21 mouse cellular contexts compared by ENCODE assay signal in the genomic region with DNA sequence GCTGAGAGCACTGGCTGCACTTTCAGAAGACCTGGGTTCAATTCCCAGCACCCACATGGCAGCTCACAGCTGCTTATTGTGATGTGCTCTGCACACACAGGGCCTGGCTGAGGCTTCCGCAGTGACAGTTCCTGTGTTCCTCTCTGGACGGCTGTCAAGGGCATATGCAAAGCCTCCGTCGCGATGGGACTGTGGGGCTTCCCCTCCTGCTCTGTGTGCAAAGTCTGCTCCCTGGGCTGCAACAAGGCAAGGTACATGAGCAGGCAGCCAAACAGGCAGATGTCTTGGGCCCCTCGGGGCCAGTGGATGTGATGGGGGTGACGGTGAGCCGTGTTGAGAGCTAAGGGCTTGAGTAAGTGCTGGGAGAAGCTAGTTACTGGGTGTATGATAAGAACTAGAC. TPM values are rescaled to one million over a fixed set of nuclear protein-coding genes. Genes with fewer than 3 reads are reported as not detected.
DNase-seq lines count a peak whose midpoint lies in the region; ATAC-seq and TF ChIP-seq lines count a peak whose summit lies in the region.
"Had no signal": no experiment of that assay in that cellular context is flagged by ENCODE, and none has a peak within 500 bp of the region (broad histone marks: within the 10 kb centered on the region; RNA-seq: fewer than 3 reads in every experiment).

No protein-coding gene starts in this region.

- no peak overlapping the region for H3K4me3 ChIP-seq in heart, embryonic 10.5 days
- H3K4me3 ChIP-seq in CH12.LX (replicated peaks in 1 of 3; ENCODE audit: low read depth in 2 of 3, low read length in 2 of 3, poor library complexity in 1 of 3), result peak overlapping the region in 1 of 3 experiments; percentile 6
- no peak overlapping the region for H3K4me3 ChIP-seq in hindbrain, embryonic 13.5 days
- H3K4me3 ChIP-seq: embryonic facial prominence, embryonic 12.5 days; forebrain, embryonic 15.5 days; heart, embryonic 12.5 days; hindbrain, embryonic 10.5 days; hindbrain, embryonic 15.5 days had no signal

- no peak overlapping the region for H3K9ac ChIP-seq in CH12.LX (ENCODE audit: insufficient read depth, low read depth)
- H3K9ac ChIP-seq in hindbrain, embryonic 13.5 days, result no peak overlapping the region
- H3K9ac ChIP-seq: embryonic facial prominence, embryonic 12.5 days; forebrain, embryonic 15.5 days; heart, embryonic 12.5 days; hindbrain, embryonic 15.5 days had no signal

- TF ChIP-seq CTCF in CH12.LX (conservative IDR thresholded peaks at IDR 0.05 in 1 of 2, IDR thresholded peaks at IDR 0.05 in 1 of 2; ENCODE audit: low read depth in 2 of 2, low read length in 2 of 2), result no peak

- no peak for DNase-seq in heart, embryonic 10.5 days (ENCODE audit: low spot score)
- no peak for DNase-seq in heart, adult 8-10 months (ENCODE audit: low spot score)
- peak; percentile 49 to 66 for DNase-seq in spleen, postnatal 36 days (ENCODE audit: low spot score in 2 of 2)
- DNase-seq in spleen, postnatal 14 days (ENCODE audit: low spot score in 2 of 2), result no peak
- DNase-seq in CH12.LX (ENCODE audit: extremely low read depth), result peak; percentile 94
- DNase-seq: adrenal gland, postnatal 25 days; cerebellum, postnatal 14 days; embryo, embryonic 11 days; gastrocnemius, postnatal 10 days; heart, adult 18-20 months had no signal

- H3K4me2 ChIP-seq in CH12.LX (ENCODE audit: insufficient read depth, low read depth, poor library complexity, severe bottlenecking), result 0 out of 2 replicates have a peak overlapping the region, but pooled peaks have one; percentile 4
- no peak overlapping the region for H3K4me2 ChIP-seq in hindbrain, embryonic 13.5 days
- H3K4me2 ChIP-seq: embryonic facial prominence, embryonic 12.5 days; forebrain, embryonic 15.5 days; heart, embryonic 12.5 days; hindbrain, embryonic 15.5 days had no signal

- no peaks in the 10 kb centered on the region for H3K9me3 ChIP-seq in heart, embryonic 10.5 days
- H3K9me3 ChIP-seq in CH12.LX (replicated peaks; ENCODE audit: low read length), result peaks cover 6% of the 10 kb centered on the region
- no peaks in the 10 kb centered on the region for H3K9me3 ChIP-seq in hindbrain, embryonic 13.5 days
- H3K9me3 ChIP-seq: embryonic facial prominence, embryonic 12.5 days; forebrain, embryonic 15.5 days; heart, embryonic 12.5 days; hindbrain, embryonic 10.5 days; hindbrain, embryonic 15.5 days had no signal

- TF ChIP-seq EP300 in CH12.LX (IDR thresholded peaks at IDR 0.05; ENCODE audit: low read length), result peak; percentile 14; the same call in 1 of the 2 replicates

- TF ChIP-seq RAD21 in CH12.LX (IDR thresholded peaks at IDR 0.05; ENCODE audit: low read depth, low read length), result no peak

- WGBS in heart, embryonic 10.5 days, result 75% methylated on average over 8 of the region's 8 CpGs
- WGBS in hindbrain, embryonic 13.5 days, result 80% methylated on average over 8 of the region's 8 CpGs

- dilution Hi-C loops in CH12.LX (cut with MboI; ENCODE audit: extremely low pct_ligation_motif_present, extremely low pct_unique_long_range_greater_than_20kb, low sequenced_read_pairs), result no loop called here

- 0 out of 2 replicates have a peak overlapping the region, but pooled peaks have one; percentile 30 for H3K27ac ChIP-seq in heart, embryonic 10.5 days
- peak overlapping the region; percentile 63; the same call in 1 of the 2 replicates for H3K27ac ChIP-seq in CH12.LX (ENCODE audit: insufficient read depth, low read depth)
- no peak overlapping the region for H3K27ac ChIP-seq in hindbrain, embryonic 13.5 days
- H3K27ac ChIP-seq: embryonic facial prominence, embryonic 12.5 days; forebrain, embryonic 15.5 days; hindbrain, embryonic 10.5 days; hindbrain, embryonic 15.5 days had no signal

- no peaks in the 10 kb centered on the region for H3K36me3 ChIP-seq in heart, embryonic 10.5 days
- peaks cover 4 to 35% of the 10 kb centered on the region in 2 experiments for H3K36me3 ChIP-seq in CH12.LX (replicated peaks in 1 of 2; ENCODE audit: control insufficient read depth in 1 of 2, insufficient read depth in 1 of 2, low read length in 1 of 2)
- H3K36me3 ChIP-seq in hindbrain, embryonic 13.5 days, result peaks cover 58% of the 10 kb centered on the region
- H3K36me3 ChIP-seq: embryonic facial prominence, embryonic 12.5 days; forebrain, embryonic 15.5 days; heart, embryonic 12.5 days; hindbrain, embryonic 15.5 days had no signal

- in situ Hi-C loops in CH12.LX (cut with MboI; ENCODE audit: low pct_ligation_motif_present, low pct_unique_long_range_greater_than_20kb, low sequenced_read_pairs), result no loop called here

- H3K79me2 ChIP-seq in CH12.LX (replicated peaks; ENCODE audit: control insufficient read depth, extremely low read depth, insufficient read depth, poor library complexity, severe bottlenecking), result no peaks in the 10 kb centered on the region

- peaks cover 73% of the 10 kb centered on the region for H3K4me1 ChIP-seq in heart, embryonic 10.5 days
- H3K4me1 ChIP-seq in CH12.LX (ENCODE audit: control insufficient read depth in 1 of 2, insufficient read depth in 2 of 2), result peaks cover 21 to 73% of the 10 kb centered on the region in 2 experiments
- peaks cover 11% of the 10 kb centered on the region; the same call in 1 of the 2 replicates for H3K4me1 ChIP-seq in hindbrain, embryonic 13.5 days (replicated peaks)
- H3K4me1 ChIP-seq: embryonic facial prominence, embryonic 12.5 days; forebrain, embryonic 15.5 days; hindbrain, embryonic 15.5 days had no signal

- no peaks in the 10 kb centered on the region for H3K27me3 ChIP-seq in heart, embryonic 10.5 days (ENCODE audit: insufficient read depth, poor library complexity, severe bottlenecking)
- H3K27me3 ChIP-seq in CH12.LX (replicated peaks), result peaks cover 3% of the 10 kb centered on the region
- no peaks in the 10 kb centered on the region for H3K27me3 ChIP-seq in hindbrain, embryonic 13.5 days
- H3K27me3 ChIP-seq: embryonic facial prominence, embryonic 12.5 days; forebrain, embryonic 15.5 days; heart, embryonic 12.5 days; hindbrain, embryonic 15.5 days had no signal

- ATAC-seq in hindbrain, embryonic 13.5 days (ENCODE audit: low FRiP score), result no peak
- ATAC-seq in frontal cortex, adult (ENCODE audit: low TSS enrichment), result no peak
- ATAC-seq: forebrain, embryonic 15.5 days; inflammation-experienced regulatory T-cells, adult 6 months; intestine, postnatal 0 days had no signal

- peak; percentile 34; the same call in 1 of the 2 replicates for TF ChIP-seq POLR2A in CH12.LX (IDR thresholded peaks at IDR 0.05; ENCODE audit: low read depth, low read length)

TF ChIP-seq in CH12.LX, 34 proteins besides CTCF, POLR2A, EP300 and RAD21 (continues in another document):
- peak; percentile 34; the same call in 1 of the 2 replicates for TF ChIP-seq TCF12 (IDR thresholded peaks at IDR 0.05; ENCODE audit: low read depth, low read length)
- TF ChIP-seq BHLHE40 (IDR thresholded peaks at IDR 0.05; ENCODE audit: low read depth, low read length), result no peak
- TF ChIP-seq IRF4 (IDR thresholded peaks at IDR 0.05; ENCODE audit: low read depth, low read length), result no peak
- TF ChIP-seq CHD2 (IDR thresholded peaks at IDR 0.05; ENCODE audit: low read length), result no peak
- no peak for TF ChIP-seq JUND (conservative IDR thresholded peaks at IDR 0.05; ENCODE audit: low read depth, low read length)
- TF ChIP-seq MEF2A (IDR thresholded peaks at IDR 0.05; ENCODE audit: borderline replicate concordance, low read depth, low read length), result peak; percentile 37; the same call in 1 of the 2 replicates
- TF ChIP-seq ZKSCAN1 (IDR thresholded peaks at IDR 0.05; ENCODE audit: borderline replicate concordance, low read depth, low read length), result no peak
- 0 out of 2 replicates have a peak, but pooled peaks have one; percentile 8 for TF ChIP-seq MYC (IDR thresholded peaks at IDR 0.05; ENCODE audit: low read depth, low read length)
- TF ChIP-seq UBTF (IDR thresholded peaks at IDR 0.05; ENCODE audit: low read depth, low read length), result no peak
- no peak for TF ChIP-seq POLR2AphosphoS2 (IDR thresholded peaks at IDR 0.05; ENCODE audit: low read depth, low read length)
- TF ChIP-seq SIN3A (IDR thresholded peaks at IDR 0.05; ENCODE audit: low read length), result 0 out of 2 replicates have a peak, but pooled peaks have one; percentile 34
- no peak for TF ChIP-seq MXI1 (IDR thresholded peaks at IDR 0.05; ENCODE audit: low read depth, low read length)
- TF ChIP-seq KAT2A (IDR thresholded peaks at IDR 0.05; ENCODE audit: insufficient replicate concordance, low read length), result no peak
- no peak for TF ChIP-seq TBP (conservative IDR thresholded peaks at IDR 0.05; ENCODE audit: low read depth, low read length)
- no peak for TF ChIP-seq SMC3 (IDR thresholded peaks at IDR 0.05; ENCODE audit: low read depth, low read length)
- TF ChIP-seq PAX5 (IDR thresholded peaks at IDR 0.05; ENCODE audit: low read length), result no peak
- no peak for TF ChIP-seq GABPA (IDR thresholded peaks at IDR 0.05; ENCODE audit: insufficient replicate concordance, low read depth, low read length)
- TF ChIP-seq MAFK (IDR thresholded peaks at IDR 0.05; ENCODE audit: insufficient replicate concordance, low read length), result no peak
- TF ChIP-seq ZMIZ1 (IDR thresholded peaks at IDR 0.05; ENCODE audit: low read depth, low read length), result 0 out of 2 replicates have a peak, but pooled peaks have one; percentile 26
- TF ChIP-seq MAZ (IDR thresholded peaks at IDR 0.05; ENCODE audit: low read depth, low read length), result no peak
- TF ChIP-seq E2F4 (IDR thresholded peaks at IDR 0.05; ENCODE audit: insufficient replicate concordance, low read depth, low read length), result no peak
- no peak for TF ChIP-seq JUN (IDR thresholded peaks at IDR 0.05; ENCODE audit: insufficient read depth, low read depth, low read length)
- TF ChIP-seq MAX (IDR thresholded peaks at IDR 0.05; ENCODE audit: low read length), result no peak
- no peak for TF ChIP-seq ZC3H11A (IDR thresholded peaks at IDR 0.05; ENCODE audit: low read depth, low read length)

RNA-seq across cellular contexts. Expression of gene Klhdc4, which starts 40.6 kb away (rescaled TPM):
- 44.3 and 54.4 TPM in 2 replicates for polyA plus RNA-seq in heart, embryonic 10.5 days (2016; fragmentation: Nextera tagmentation; extraction: Ambion mirVana)
- 10 to 100 TPM; 12.5 to 14.9 (median 12.9) TPM for total RNA-seq in heart, adult 8-10 months (2022)
- total RNA-seq in CH12.LX (2012; rRNA removed) (54.3 and 66.9 TPM in 2 replicates), CH12.LX (2014; rRNA removed) (35.5 and 42.4 TPM in 2 replicates)
- polyA plus RNA-seq in CH12.LX (2012; ENCODE audit: insufficient read length, low read depth), result 51.5 and 69.7 TPM in 2 replicates
- polyA plus RNA-seq in hindbrain, embryonic 13.5 days (2015; fragmentation: Nextera tagmentation; extraction: Ambion mirVana), result 43.5 and 47.4 TPM in 2 replicates

RNA-seq across cellular contexts. Expression of gene Jph3, which starts 59.4 kb away (rescaled TPM):
- polyA plus RNA-seq in heart, embryonic 10.5 days (2016; fragmentation: Nextera tagmentation; extraction: Ambion mirVana), result 0.74 and 1.4 TPM in 2 replicates
- under 1 TPM in 1 of 4 experiments, not detected in 3; 0.16 TPM for total RNA-seq in heart, adult 8-10 months (2022)
- total RNA-seq in CH12.LX (2012; rRNA removed) (0.17 and 0.21 TPM in 2 replicates), CH12.LX (2014; rRNA removed) (not detected in 2 replicates)
- polyA plus RNA-seq in CH12.LX (2012; ENCODE audit: insufficient read length, low read depth), result 0.21 and 0.31 TPM in 2 replicates
- 87.0 and 90.0 TPM in 2 replicates for polyA plus RNA-seq in hindbrain, embryonic 13.5 days (2015; fragmentation: Nextera tagmentation; extraction: Ambion mirVana)
- total RNA-seq: common myeloid progenitor, adult 5-6 weeks; heart, postnatal 25 days had no signal
- polyA plus RNA-seq: inflammation-experienced regulatory T-cells, adult 6 months had no signal

Comparison
In these comparisons a context has a peak if more than half of its experiments do, and no peak if none do; other contexts are left out.
1. DNase-seq: peak in spleen, postnatal 36 days (2 of 2) and CH12.LX (single experiment); none in heart, embryonic 10.5 days (single experiment), heart, adult 8-10 months (single experiment) and spleen, postnatal 14 days (0 of 2).
2. RNA of gene Jph3, which starts 59.4 kb away (polyA plus RNA-seq): 87.0 to 90.0 TPM in hindbrain, embryonic 13.5 days; 0.74 to 1.4 TPM in heart, embryonic 10.5 days and 0.21 to 0.31 TPM in CH12.LX; every median in the first group is over 10 times any median in the second.